Mouse (Mus musculus) olfactory bulb, adult 2 months (tissue): Measurements from ENCODE around the gene Hacd2. TPM values are rescaled to one million over a fixed set of nuclear protein-coding genes. Genes with fewer than 3 reads are reported as not detected.

ENCODE experiments used
- H3K27ac ChIP-seq: fragments of 200-500 bp; 2 replicates; pipeline ENCODE4 v1.5.1; 2012; ENCODE audit warnings: low read depth, low read length; ENCODE audit not compliant: insufficient read depth
- H3K4me1 ChIP-seq: fragments of 200-500 bp; 2 replicates; pipeline ENCODE4 v1.6.1; 2012; ENCODE audit warnings: low read length; ENCODE audit not compliant: control insufficient read depth, insufficient read depth
- H3K4me3 ChIP-seq: fragments of 200-500 bp; 2 replicates; pipeline ENCODE4 v1.5.1; 2012; ENCODE audit warnings: mild to moderate bottlenecking, low read depth, low read length, moderate library complexity; ENCODE audit not compliant: insufficient read depth
- CTCF ChIP-seq: fragments of 200-500 bp; IDR thresholded peaks from 2 replicates; pipeline ENCODE4 v1.5.1; 2012; ENCODE audit warnings: low read depth, mild to moderate bottlenecking, low read length, moderate library complexity; ENCODE audit not compliant: insufficient read depth
- POLR2A ChIP-seq: fragments of 200-500 bp; IDR thresholded peaks from 2 replicates; pipeline ENCODE4 v1.6.1; 2012; ENCODE audit warnings: mild to moderate bottlenecking, low read depth, low read length, moderate library complexity; ENCODE audit not compliant: insufficient read depth
- WGBS: fragments of 180-500 bp; shearing (Covaris S2); methylation state at CpG from one replicate; pipeline ENCODE4 v1.1.7; 2018; 5-methylcytosine and 5-hydroxymethylcytosine counted together
- polyA plus RNA-seq: library from polyadenylated mRNA; stranded (reverse); fragments of >200 nt; gene quantifications from 2 replicates; pipeline ENCODE4 v1.2.4, GENCODE M21; 2012; ENCODE audit warnings: low replicate concordance; ENCODE audit not compliant: missing spikeins, insufficient read depth, insufficient read length

The Hacd2 gene
- polyA plus RNA-seq, 1 experiment, result not detected

DNA sequence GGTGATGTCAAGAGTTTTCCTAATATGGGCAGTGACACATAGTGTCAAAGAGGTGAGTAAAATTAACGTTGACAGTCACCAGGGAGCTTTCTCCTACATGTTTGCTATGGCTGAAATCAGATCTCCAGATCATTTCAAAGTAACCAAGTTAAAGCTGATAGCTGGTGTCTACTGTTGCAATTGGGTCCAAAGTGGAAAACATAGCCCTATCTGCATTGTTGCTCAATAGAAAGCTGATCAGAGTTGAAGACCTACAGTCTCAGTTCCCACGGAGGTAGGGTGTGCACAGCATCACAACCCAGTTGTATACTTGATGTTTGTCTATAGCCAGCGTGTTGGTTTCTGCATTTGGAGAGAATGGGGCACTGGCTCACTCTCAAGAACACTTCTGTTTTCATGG is 53.4 kb downstream of the Hacd2 start:
- Histone ChIP-seq H3K4me3 (no peak overlapping the region), H3K4me1 (no peaks in the 10 kb centered on the region), H3K27ac (no peak overlapping the region)
- no peak for TF ChIP-seq CTCF
- WGBS, result 92% methylated on average over 3 of the region's 3 CpGs

DNA sequence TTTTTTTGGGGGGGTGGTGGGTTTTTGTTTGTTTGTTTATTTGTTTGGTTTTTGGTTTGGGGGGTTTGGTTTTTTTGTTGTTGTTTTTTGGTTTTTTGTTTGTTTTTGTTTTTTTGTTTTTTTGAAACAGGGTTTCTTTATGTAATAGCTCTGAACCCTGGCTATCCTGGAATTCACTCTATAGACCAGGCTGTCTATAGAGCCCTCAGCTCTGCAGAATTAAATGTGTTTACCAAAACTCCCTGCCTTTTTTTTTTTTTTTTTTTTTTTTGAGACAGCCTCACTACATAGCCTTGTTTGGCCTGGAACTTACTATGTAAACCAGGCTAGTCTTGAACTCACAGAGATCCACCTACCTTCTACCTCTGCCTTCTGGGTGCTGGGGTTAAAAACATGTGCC is 71.3 kb downstream of the Hacd2 start:
- Histone ChIP-seq H3K4me3 (no peak overlapping the region), H3K27ac (no peak overlapping the region), H3K4me1 (no peaks in the 10 kb centered on the region)
- TF ChIP-seq POLR2A, result no peak
- no peak for TF ChIP-seq CTCF

DNA sequence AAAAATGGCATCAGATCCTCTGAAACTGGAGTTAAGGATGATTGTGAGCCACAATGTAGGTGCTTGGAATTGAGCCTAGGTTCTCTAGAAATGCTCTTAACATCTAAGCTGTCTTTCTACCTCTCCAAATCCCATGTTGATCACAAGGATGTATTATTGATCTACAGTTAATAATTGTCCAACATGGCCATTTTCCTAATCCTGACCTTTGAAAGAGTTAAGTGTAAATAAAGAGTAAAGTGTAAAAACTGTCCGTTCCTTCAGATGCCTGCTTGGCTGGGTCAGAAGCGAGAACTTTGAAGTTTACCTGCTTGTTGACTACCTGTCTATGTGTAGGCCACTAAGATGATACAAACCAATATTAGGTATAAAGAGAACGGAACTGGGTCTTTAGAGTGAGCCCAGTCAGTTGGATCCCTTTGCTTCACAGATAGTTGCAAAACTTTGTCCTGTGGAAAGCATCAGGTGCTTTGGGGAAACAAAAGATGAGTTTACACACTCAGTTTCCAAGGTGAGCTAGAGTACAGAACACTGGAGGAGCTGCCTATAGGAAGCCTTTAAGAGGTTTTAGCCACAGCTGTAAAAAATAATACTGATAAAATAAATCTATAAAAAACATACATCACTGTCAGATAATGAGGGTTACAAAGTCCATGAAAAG is 75.8 kb downstream of the Hacd2 start:
- H3K27ac ChIP-seq, result no peak overlapping the region
- WGBS, result 97% methylated on average over 3 of the region's 3 CpGs
- no peak overlapping the region for H3K4me3 ChIP-seq
- peaks cover 3% of the 10 kb centered on the region; the same call in 1 of the 2 replicates for H3K4me1 ChIP-seq
- no peak for TF ChIP-seq CTCF

DNA sequence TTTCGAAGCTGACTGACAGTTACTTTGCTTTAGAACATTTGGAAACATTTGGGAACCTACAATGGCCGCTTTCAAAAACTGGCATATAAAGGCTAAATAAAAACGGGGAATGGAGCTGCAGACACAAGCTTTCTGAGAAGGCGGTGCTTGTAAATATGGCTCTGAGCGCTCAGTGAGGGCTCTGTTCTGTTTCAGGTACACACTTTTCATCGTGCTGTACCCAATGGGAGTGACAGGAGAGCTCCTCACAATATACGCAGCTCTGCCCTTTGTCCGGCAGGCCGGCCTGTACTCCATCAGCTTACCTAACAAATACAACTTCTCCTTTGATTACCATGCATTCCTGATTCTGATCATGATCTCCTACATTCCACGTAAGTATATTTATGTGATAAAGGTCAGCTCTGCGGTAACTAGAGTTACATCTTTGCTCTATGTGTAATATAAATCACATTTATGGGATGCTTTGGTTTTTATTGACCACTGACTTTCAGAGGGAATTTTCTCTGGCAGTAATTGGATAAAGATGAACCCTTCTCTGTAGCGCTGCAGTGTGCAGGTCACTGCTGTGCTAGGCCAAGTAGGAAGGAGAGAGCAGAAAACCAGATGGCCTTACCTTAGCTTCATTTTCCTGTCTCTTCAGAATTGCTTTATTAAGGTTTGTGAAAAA is 79.7 kb downstream of the Hacd2 start:
- no peak for TF ChIP-seq POLR2A
- no peak for TF ChIP-seq CTCF
- H3K4me3 ChIP-seq, result no peak overlapping the region

DNA sequence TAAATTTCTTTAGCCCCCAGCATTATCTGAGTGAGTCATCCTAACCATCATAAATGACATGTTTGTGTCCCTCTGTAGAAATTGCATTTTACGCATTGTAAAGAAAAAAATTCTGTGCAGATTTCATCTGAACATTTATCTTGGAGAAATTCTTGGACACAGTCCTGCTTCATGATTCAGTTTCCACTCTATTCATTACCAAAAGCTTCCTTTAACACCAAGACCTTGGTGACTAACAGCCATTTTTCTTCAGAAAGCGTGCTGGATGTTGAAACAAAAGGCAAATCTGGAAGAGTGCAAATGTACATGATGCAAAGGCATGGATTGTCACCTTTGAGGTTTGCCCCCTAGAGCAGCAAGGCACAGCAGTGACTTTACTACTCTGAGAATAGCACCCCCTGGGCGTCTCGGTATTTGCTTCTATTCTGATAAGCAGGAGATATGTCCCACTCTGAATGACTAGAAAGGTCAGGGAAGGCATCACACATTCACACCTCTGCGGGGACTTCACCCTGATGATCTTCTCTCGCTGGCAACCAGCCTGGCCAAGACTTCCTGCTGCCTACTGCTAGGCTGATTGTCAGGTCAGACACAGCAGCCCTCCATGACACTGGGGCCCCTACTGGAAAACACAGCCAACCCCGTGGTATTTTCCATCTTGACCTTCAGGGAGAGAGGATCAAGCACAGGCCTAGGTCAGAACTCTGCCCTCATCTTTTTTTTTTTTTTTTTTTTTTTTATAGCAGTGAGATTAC is 80.8 kb downstream of the Hacd2 start:
- 82% methylated on average over 7 of the region's 7 CpGs for WGBS
- H3K4me1 ChIP-seq, result peaks cover 8% of the 10 kb centered on the region; the same call in 1 of the 2 replicates
- TF ChIP-seq POLR2A (no peak), CTCF (no peak)

More for the DNA sequence above, 79.7 kb downstream of the Hacd2 start:
- Histone ChIP-seq H3K27ac (no peak overlapping the region), H3K4me1 (peaks cover 8% of the 10 kb centered on the region; the same call in 1 of the 2 replicates)
- 84% methylated on average over 12 of the region's 12 CpGs for WGBS

DNA sequence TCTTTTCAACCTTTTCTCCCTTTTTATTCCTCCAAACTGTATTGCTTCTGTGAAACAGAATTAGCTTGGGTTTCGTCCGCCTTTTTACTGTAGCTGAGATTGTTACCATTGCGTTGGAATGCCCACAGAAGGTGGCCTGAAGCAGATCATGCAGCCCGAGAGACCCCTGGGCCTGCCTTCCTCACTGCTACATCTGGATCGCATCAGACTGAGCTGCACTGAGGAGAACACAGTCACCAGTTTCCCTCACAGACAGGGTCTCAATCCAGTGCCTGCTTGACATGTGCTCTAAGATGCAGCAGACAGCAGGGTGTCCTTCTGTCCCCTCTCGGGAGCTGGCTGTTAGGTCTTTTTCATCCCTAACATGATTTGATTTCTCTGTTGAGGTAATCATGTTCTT is 85.8 kb downstream of the Hacd2 start:
- TF ChIP-seq CTCF (no peak), POLR2A (no peak)
- Histone ChIP-seq H3K4me1 (peaks cover 19% of the 10 kb centered on the region), H3K4me3 (no peak overlapping the region), H3K27ac (no peak overlapping the region)
- 92% methylated on average over 6 of the region's 6 CpGs for WGBS

More for the DNA sequence above, 80.8 kb downstream of the Hacd2 start:
- Histone ChIP-seq H3K4me3 (no peak overlapping the region), H3K27ac (no peak overlapping the region)

DNA sequence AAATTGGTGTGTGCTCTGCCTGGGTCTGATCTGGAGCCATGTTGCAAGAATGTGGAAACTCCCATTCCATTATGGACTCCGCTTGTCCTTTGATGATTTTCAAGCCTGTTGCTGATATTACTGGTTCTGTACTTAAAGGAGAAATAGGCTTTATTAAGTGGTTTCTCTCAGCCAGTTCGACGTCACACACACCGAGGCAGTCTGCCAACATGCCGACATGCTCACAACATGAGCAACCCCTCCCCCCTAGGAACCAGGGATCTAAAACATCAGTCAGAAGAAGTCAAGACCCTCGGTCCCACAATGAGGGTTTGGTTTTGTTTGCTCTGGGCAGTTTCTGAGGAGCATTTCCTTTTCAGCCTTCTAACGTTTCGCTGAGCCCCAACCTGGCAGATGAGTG is 86.9 kb downstream of the Hacd2 start:
- H3K27ac ChIP-seq, result no peak overlapping the region
- 57% methylated on average over 8 of the region's 8 CpGs for WGBS
- peaks cover 18% of the 10 kb centered on the region for H3K4me1 ChIP-seq
- no peak overlapping the region for H3K4me3 ChIP-seq
- no peak for TF ChIP-seq CTCF
- no peak for TF ChIP-seq POLR2A

DNA sequence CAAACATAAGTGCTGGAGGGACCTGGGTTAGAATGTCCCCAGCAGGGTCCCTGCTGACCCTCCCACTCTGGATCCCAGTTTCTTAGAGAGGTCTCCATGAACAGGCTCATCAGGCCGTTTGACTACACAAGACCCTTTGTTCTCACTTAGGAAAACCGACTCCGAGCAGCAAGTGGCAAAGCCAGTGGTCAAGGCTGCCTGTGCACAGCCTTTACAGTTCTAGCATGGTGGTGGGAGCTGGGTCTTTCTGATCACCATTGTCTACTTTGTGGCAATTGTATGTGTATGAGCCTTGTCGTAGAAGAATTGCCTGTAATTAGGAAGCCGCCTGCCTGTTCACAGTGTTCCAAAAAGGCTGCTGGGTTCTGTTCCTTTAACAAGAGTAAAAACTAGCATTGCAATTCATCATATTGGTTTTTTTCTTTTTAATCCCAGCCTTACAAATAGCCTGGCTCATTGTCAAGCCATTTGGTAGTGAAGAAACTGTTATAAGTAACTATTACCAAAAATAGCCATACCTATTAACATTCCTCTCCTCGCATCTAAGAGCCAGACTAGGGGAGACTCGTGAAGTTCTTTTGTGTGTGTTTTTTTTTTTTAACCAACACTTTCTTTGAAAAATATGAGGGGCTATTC is 87.5 kb downstream of the Hacd2 start:
- no peak overlapping the region for H3K4me3 ChIP-seq
- 34% methylated on average over 7 of the region's 7 CpGs for WGBS
- no peak for TF ChIP-seq POLR2A
- TF ChIP-seq CTCF, result no peak
- H3K27ac ChIP-seq, result no peak overlapping the region
- H3K4me1 ChIP-seq, result peaks cover 14% of the 10 kb centered on the region
